Mouse (Mus musculus) megakaryocyte, embryonic 14.5 days (primary cell): ENCODE data around the gene B3gnt9. TPM values are rescaled to one million over a fixed set of nuclear protein-coding genes. Genes with fewer than 3 reads are reported as not detected.
A peak's percentile ranks its signal among the peaks of the same experiment; 100 is the strongest.

Source experiments
- H3K27me3 ChIP-seq: replicated peaks from 2 replicates; pipeline ENCODE3; 2012; ENCODE audit warnings: inconsistent platforms
- H3K36me3 ChIP-seq: replicated peaks from 2 replicates; pipeline ENCODE3; 2012; ENCODE audit warnings: low read length, inconsistent platforms, mixed read lengths
- H3K4me1 ChIP-seq: 2 replicates; pipeline ENCODE4 v1.6.1; 2012; ENCODE audit warnings: inconsistent platforms
- H3K4me3 ChIP-seq: replicated peaks from 2 replicates; pipeline ENCODE3; 2012; ENCODE audit warnings: moderate library complexity, mild to moderate bottlenecking, inconsistent platforms
- H3K9me3 ChIP-seq: 2 replicates; pipeline ENCODE4 v1.6.1; 2012; ENCODE audit warnings: inconsistent platforms
- FLI1 ChIP-seq: IDR thresholded peaks from 2 replicates; pipeline ENCODE4 v1.6.1; 2012; ENCODE audit warnings: low read length, inconsistent platforms, mixed read lengths
- GATA1 ChIP-seq: IDR thresholded peaks from 3 replicates; pipeline ENCODE4 v1.6.1; 2012; ENCODE audit warnings: mixed read lengths, low read length, inconsistent platforms, borderline replicate concordance
- polyA plus RNA-seq: library from polyadenylated mRNA; stranded (reverse); fragments of >175 nt; gene quantifications from 2 replicates; pipeline ENCODE4 v1.2.3, GENCODE M21; 2012; ENCODE audit warnings: low replicate concordance; ENCODE audit not compliant: insufficient read depth

B3gnt9 gene
- polyA plus RNA-seq, 1 experiment = 4.9 TPM

DNA sequence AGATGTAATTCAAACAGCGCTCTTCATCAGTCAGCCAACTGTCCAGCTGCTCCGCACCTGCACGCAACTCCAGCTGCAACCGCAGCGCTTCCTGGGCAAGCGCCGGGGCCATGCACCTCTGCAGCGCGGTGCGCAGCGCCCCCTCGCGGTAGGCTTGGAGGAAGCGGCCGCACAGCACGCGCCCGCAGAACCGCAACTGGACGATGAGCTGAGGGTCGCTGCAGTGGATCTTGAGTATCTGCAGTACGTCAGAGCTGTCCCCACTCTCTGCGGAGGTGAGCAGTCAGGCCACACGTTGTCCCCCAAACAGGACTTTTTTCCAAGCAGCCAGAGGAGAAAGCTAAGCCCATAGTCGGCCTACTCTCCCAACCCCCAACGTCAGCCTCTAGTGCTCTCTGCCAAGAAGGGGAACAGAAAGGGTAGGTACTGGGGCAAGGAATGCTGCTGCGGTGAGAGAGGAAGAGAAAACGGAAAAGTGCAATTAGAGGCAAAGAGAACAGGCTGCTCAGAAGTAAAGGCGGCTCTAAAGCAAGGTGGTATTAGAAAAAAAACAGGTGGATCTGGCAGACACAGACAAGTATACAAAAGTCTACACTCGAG, 4.9 kb upstream of the B3gnt9 start:
- H3K9me3 ChIP-seq = peaks cover 5% of the 10 kb centered on the region; the same call in 1 of the 2 replicates
- H3K4me1 ChIP-seq = peaks cover 52% of the 10 kb centered on the region
- no peak for TF ChIP-seq FLI1
- no peak for TF ChIP-seq GATA1
- peaks cover 44% of the 10 kb centered on the region for H3K36me3 ChIP-seq
- peaks cover 4% of the 10 kb centered on the region for H3K27me3 ChIP-seq
- H3K4me3 ChIP-seq = peak overlapping the region; percentile 88

DNA sequence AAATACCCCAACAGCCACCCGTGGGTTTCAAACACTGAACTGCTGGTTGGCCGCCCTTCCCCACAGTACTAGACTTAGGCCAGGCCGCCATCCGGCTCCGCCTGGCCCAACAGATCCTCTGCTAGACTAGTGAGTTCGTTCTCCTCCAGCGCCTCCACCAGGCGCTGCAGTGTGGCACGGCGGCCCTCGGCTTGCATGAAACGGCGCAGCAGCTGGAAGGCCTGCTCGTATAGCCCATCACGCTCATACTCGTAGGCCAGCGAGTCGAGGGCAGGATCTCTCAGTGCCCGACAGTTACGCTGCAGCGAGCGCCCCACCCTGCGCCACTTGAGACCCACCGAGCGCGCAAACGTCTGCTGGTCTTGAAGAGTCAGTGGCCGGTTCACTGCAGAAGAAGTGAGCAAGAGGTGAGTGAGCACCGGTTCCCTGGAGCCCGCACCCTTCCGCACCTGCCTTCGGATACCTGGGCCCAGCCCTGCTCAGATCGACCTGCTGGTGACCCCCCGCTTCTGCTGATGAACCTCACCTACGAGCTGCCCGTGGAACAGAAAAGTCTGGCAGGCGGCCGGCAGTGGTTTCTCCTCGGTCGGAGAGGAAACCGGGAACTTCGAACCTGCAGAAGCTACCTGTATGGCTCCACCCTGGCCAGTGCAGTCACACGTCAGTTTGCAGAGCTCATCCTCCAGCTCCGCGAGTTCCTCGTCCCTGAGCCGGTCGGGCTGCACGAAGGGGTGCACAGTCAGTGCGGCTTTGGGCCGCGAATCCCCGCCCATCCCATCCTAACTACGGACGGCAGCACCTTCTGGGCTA, 4.2 kb upstream of the B3gnt9 start:
- peaks cover 57% of the 10 kb centered on the region for H3K4me1 ChIP-seq
- H3K27me3 ChIP-seq = peaks cover 9% of the 10 kb centered on the region
- H3K36me3 ChIP-seq = peaks cover 44% of the 10 kb centered on the region

DNA sequence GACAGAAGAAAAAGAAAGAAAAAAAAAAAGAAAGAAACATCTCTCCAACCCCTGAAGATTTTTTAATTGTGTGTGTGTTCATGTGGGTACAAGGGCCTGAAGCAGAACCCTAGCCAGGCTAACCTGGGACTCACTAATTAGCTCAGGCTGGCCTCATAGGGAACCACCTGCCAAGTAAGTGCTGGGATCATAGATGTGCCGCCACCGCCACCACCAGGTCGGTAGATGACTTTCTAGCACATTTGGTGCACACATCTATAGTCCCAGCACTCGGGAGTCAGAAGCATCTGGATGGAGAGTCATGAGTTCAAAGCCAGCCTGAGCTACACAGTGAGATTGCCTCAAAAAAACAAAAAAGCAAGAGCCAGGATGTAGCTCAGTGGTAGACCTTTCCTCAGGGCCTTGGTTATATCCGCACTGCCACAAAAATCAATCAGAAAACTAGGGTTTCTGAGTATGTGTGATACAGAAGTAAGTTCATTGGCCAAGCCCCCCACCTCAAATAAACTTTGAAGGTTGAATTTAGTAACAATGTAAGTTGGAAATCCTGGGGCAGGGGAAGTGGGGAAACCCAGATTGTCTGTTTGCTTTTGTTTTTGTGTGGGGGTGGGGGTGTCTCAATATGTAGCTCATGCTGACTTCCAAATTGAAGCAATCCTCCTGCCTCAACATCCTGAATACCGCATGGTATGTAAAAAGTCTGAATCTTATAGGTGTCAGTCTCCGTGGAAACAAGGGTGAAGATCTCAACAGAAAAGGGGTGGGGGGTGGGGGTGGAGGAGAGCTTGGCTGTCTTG, 2.6 kb upstream of the B3gnt9 start:
- TF ChIP-seq FLI1 (no peak), GATA1 (no peak)
- Histone ChIP-seq H3K4me3 (no peak overlapping the region), H3K36me3 (peaks cover 59% of the 10 kb centered on the region), H3K4me1 (peaks cover 62% of the 10 kb centered on the region), H3K9me3 (peaks cover 5% of the 10 kb centered on the region; the same call in 1 of the 2 replicates), H3K27me3 (peaks cover 9% of the 10 kb centered on the region)

More for the DNA sequence above, 4.2 kb upstream of the B3gnt9 start:
- TF ChIP-seq FLI1 (no peak), GATA1 (no peak)
- peak overlapping the region; percentile 88 for H3K4me3 ChIP-seq
- peaks cover 5% of the 10 kb centered on the region; the same call in 1 of the 2 replicates for H3K9me3 ChIP-seq

DNA sequence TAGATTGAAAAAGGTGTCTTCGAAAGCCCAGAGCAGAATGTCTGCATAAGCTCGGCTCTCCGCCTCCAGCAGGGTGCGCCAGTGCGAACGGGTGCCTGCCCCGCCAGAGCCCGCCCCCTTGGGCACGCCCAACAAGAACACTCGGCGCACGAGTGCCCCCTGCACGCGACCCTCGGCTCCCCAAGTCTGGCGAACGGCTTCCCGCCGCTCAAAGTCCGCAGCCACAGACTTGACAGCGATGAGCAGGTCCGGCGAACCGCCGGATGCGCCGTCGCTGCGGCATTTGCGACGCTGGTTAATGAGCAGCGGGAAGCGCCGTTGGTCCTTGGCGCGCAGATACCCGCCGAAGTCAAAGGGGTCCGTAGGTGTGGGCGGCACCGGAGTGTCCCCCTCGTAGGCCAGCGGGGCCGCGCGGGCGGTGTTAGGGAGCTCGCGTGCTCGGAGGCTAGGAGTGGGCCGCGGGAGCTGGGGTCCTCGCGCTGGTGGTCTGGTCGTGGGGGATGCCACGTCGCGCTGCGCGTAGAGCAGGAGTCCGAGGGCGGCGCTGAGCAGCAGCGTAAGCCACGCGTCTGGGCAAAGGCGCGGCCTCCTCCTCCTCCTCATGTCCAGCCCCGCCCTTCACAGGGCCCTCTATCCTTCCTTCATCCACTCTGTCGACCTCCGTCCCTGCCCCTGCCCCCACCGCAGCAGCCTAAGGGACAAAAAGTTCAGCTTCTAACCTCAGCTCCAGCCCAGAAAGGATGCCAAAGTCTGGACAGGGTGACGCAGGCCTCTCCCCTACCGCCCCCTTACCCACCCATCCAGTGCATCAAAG, 594 bp downstream of the B3gnt9 start:
- peaks cover 9% of the 10 kb centered on the region for H3K27me3 ChIP-seq
- peaks cover 48% of the 10 kb centered on the region for H3K4me1 ChIP-seq
- H3K4me3 ChIP-seq = peak overlapping the region; percentile 94
- no peaks in the 10 kb centered on the region for H3K9me3 ChIP-seq
- peaks cover 67% of the 10 kb centered on the region for H3K36me3 ChIP-seq
- TF ChIP-seq FLI1 = no peak
- no peak for TF ChIP-seq GATA1

DNA sequence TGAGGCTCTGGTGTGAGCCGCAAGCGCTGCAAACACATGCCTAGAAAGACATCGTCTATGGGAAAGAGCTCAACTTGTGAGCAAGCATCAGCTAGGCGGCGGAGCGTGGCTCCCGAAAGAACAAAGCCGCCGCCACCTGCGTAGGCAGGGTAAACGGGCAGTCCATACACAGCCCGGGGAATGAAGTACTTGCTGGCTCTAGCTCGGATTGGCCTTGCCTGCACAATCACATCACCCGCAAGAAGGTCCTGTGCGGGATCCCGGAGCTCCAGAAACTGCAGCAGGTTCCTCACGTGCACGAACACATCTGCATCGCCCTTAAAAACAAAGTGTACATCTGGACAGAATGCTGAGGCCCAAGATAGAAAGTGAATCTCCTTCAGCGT, 1.2 kb downstream of the B3gnt9 start:
- peaks cover 66% of the 10 kb centered on the region for H3K36me3 ChIP-seq
- H3K9me3 ChIP-seq = no peaks in the 10 kb centered on the region
- H3K27me3 ChIP-seq = peaks cover 9% of the 10 kb centered on the region
- peaks cover 49% of the 10 kb centered on the region for H3K4me1 ChIP-seq
- H3K4me3 ChIP-seq = peak overlapping the region; percentile 94
- TF ChIP-seq GATA1 (no peak), FLI1 (no peak)

DNA sequence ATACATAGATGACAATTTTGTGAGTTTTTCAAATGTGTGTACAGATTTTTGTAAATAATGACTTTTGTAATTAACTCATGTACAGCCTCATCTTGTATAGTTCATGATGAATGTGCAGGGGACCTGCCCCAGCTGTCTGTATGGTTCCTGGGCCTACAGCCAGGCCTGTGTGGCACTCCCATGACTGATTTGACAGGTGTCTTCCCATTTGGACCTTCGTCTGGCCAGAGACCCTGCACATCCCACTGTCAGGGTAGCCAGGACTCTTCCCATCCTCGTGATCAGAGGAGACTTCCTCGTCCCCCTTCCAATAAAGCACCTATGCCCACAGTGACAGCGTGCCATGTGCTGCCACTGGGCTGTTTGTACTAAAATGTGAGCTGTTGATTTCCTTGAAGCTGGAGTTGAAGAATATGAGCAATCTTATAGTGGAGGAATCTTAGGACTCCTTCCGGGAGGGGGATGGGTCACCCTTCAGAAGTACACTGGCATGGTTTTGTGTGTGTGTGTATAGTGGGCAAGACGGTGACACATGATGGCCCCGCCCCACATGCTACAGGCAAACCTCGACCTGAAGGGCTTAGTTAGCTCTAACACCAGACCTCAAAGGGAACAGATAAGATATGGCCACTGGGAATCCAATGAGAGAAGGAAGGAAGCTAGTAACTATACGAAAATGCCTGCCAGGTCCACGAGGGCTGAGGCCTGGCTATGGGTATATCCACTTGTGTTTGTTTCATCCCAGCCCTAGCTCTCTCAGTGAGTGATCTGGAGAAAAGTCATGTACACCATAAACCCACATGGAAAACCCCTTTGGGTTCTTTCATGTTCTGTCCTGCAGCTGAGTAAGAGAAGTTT, 2.0 kb downstream of the B3gnt9 start:
- Histone ChIP-seq H3K27me3 (peaks cover 9% of the 10 kb centered on the region), H3K4me1 (peaks cover 56% of the 10 kb centered on the region), H3K36me3 (peaks cover 66% of the 10 kb centered on the region), H3K4me3 (no peak overlapping the region), H3K9me3 (no peaks in the 10 kb centered on the region)
- TF ChIP-seq FLI1 (no peak), GATA1 (no peak)

DNA sequence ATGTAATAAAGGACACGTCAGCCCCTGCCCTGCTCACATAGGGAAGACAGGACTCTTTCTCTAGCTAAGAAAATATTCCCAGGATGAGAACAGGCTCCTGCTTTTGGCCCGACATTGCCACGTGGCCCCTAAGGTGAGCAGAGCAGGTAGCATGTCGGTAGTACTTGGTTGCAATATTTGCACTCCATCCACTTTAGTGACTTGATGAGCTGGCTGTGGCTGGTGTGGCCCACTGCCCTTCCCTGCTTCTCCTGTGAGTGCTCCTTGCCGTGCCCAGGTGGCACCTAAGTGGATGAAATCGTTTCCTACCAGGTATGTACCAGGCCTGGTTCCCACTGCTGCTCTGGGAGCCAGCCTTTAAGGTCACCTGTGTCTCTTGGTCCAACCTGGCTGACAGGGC, 3.0 kb downstream of the B3gnt9 start:
- TF ChIP-seq GATA1 (no peak), FLI1 (no peak)
- H3K4me1 ChIP-seq = peaks cover 56% of the 10 kb centered on the region
- no peaks in the 10 kb centered on the region for H3K9me3 ChIP-seq
- H3K36me3 ChIP-seq = peaks cover 69% of the 10 kb centered on the region
- H3K27me3 ChIP-seq = peaks cover 9% of the 10 kb centered on the region
- H3K4me3 ChIP-seq = no peak overlapping the region

DNA sequence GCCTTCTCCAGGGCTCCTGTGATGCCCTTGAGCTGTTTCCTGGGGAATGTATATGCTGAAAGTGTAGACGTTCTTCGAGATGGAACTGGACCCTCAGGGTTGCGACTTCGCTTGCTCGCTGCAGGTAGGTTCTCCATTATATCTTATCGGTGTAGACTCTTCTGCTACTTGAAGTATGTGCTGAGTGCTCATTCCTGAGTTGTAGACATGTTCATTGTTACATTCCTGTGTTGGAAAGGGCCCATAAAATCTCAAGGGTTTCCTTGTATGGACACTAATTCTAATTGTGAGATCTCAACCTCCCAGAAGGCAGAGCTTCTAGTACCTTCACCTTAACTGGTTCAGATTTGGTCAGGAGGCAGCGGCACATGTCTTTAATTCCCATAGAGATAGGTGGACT, 13.9 kb downstream of the B3gnt9 start:
- Histone ChIP-seq H3K9me3 (no peaks in the 10 kb centered on the region), H3K4me1 (no peaks in the 10 kb centered on the region), H3K27me3 (no peaks in the 10 kb centered on the region), H3K4me3 (no peak overlapping the region), H3K36me3 (peaks cover 87% of the 10 kb centered on the region)
- no peak for TF ChIP-seq FLI1
- no peak for TF ChIP-seq GATA1
